Mouse (Mus musculus) cerebellum, adult 8-10 months (tissue): ENCODE data around the gene Limk1.

Experiments
- DNase-seq: peaks from one replicate; pipeline ENCODE4 v3.0.0; 2022

The Limk1 gene

GRCm38 (mm10) chr5:134688086-134688717 is at the start of gene Limk1:
TSS of gene Limk1 (minus strand) at chr5:134688598.
- no peak for DNase-seq

- DNase-seq, result no peak
These were observed 46.5 kb upstream of the Limk1 start for GRCm38 (mm10) chr5:134734920-134735319.

DNA sequence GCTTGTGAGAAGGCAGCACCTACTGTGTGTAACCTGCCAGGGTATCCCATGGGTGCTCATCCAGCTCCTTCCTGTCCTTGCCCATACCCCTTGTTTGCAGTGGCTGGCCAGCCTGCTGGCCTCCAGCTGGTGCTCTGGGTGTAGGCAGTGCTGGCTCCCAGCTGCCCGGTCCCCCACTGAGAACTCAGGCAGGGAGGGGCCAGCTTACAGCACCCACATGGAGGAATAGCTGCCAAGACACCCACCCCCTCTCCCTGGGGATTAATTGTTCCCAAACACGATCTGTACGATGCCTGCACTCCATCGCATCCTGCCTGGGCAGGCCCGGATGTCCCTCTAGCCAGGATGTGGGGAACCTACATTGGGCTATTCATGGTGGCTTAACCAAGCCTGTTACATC is 45.7 kb upstream of the Limk1 start:
- DNase-seq, result no peak

DNA sequence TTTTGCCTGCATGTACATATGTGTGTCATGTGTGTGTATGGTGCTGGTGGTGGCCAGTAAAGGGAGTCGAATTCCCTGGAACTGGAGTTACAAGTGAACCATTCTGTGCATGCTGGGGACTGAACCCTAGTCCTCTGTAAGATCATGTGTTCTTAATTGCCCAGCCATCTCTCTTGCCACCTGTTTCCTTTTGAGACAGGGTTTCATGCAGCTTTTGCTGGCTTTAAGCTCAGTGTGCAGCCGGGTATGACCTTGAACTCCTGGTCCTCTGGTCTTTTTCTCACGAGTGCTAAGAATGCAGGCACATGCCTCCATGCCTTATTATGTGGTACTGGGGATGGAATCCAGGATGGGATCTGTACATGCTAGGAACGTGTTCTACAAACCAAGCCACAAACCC is 44.8 kb upstream of the Limk1 start:
- no peak for DNase-seq

- no peak for DNase-seq
These were observed 40.7 kb upstream of the Limk1 start for GRCm38 (mm10) chr5:134729124-134729523.

- DNase-seq, result no peak
These were observed 40.1 kb upstream of the Limk1 start for GRCm38 (mm10) chr5:134728535-134728934.

DNA sequence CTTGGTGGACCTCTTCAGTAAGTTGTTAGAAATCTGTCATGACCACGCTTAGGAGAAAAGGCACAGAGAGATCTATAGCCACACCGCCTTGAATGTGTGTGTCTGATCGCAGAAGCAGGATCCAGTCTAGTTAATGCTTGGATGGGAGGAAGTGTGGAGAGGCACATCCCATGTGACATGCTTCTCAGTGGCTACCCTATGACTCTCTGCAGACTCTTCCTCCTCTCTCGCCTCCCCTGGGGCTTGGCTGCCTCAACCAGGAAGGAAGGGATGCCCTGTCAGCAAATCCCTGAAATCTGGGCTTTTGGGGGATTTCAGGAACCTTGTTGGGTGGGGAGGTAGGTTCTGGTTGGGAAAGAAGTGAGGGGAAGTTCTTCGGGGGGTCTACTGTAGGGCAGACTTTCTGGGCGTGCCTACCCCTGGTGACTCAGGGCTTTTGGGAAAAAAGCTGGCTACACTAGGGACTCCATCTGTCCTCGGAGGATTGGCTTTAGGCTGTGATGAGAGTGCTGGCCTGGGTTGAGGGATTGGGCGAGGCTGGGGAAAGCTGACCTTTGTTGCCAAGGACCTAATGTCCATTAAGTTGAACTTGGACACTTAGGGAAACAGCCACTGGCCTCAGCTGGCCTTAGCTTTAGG is 38.7 kb upstream of the Limk1 start:
- no peak for DNase-seq

DNA sequence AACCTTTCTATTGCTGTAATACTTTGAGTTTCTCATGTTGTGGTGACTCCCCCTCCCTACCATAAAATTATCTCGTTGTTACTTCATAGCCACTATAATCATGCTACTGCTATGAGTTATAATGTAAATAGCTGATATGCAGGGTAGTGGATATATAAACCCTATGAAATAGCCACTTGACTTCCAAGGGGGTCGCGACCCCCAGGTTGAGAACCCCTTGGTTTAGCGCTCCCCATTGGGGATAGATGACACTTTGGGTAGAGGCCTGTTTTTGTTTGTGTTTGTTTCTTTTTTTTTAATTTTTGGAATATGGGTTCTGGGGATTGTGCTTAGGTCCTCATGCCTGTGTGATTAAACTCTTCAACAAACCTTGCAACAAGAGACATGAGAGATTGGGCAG is 36.9 kb upstream of the Limk1 start:
- DNase-seq, result no peak

GRCm38 (mm10) chr5:134720058-134720457 is 31.7 kb upstream of the Limk1 start:
- DNase-seq, result no peak

- no peak for DNase-seq
These were observed 22.7 kb upstream of the Limk1 start for GRCm38 (mm10) chr5:134711076-134711475.

- no peak for DNase-seq
These were observed 20.9 kb upstream of the Limk1 start for GRCm38 (mm10) chr5:134709275-134709674.

GRCm38 (mm10) chr5:134704157-134704556 is 15.8 kb upstream of the Limk1 start:
- DNase-seq, result peak; percentile 65

- no peak for DNase-seq
These were observed 7.1 kb upstream of the Limk1 start for GRCm38 (mm10) chr5:134695539-134695938.

- DNase-seq, result no peak
These were observed 6.7 kb upstream of the Limk1 start for GRCm38 (mm10) chr5:134695082-134695481.

- DNase-seq, result no peak
These were observed 4.3 kb upstream of the Limk1 start for GRCm38 (mm10) chr5:134692704-134693103.

DNA sequence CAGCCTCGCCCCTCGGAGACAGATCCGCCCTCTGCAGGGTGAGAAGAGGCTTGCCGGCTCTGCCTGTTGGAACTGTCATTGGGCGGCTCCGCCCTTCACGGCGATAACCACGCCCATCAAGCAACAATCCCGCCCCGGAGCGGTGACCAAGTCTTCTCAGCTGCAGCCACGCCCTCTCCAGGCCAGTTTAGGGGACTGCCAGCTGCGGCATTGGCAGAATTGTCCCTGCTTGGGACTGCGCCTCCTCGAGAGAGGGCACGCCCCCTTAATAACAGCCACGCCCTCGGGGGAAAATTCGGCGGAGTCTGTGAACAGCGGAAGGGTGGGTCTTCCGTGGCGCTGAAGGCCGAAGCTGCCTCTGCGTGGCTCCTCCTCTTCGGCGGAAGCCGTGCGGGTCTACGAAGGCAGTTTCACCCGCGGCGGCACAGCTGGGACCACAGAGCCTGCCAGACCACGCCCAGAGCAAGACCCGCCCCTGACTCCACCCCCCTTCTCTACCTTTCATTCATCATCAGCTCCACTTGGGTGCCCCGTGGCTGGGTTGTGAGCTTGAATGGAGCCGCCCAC is 403 bp upstream of the Limk1 start:
- peak; percentile 96 for DNase-seq

GRCm38 (mm10) chr5:134687187-134687586 is 1.2 kb downstream of the Limk1 start:
- peak; percentile 11 for DNase-seq

- no peak for DNase-seq
These were observed 1.9 kb downstream of the Limk1 start for GRCm38 (mm10) chr5:134686541-134686940.

GRCm38 (mm10) chr5:134684398-134684797 is 4.0 kb downstream of the Limk1 start:
- DNase-seq, result no peak

- no peak for DNase-seq
These were observed 4.6 kb downstream of the Limk1 start for GRCm38 (mm10) chr5:134683813-134684212.

GRCm38 (mm10) chr5:134680238-134680637 is 8.2 kb downstream of the Limk1 start:
- DNase-seq, result no peak

DNA sequence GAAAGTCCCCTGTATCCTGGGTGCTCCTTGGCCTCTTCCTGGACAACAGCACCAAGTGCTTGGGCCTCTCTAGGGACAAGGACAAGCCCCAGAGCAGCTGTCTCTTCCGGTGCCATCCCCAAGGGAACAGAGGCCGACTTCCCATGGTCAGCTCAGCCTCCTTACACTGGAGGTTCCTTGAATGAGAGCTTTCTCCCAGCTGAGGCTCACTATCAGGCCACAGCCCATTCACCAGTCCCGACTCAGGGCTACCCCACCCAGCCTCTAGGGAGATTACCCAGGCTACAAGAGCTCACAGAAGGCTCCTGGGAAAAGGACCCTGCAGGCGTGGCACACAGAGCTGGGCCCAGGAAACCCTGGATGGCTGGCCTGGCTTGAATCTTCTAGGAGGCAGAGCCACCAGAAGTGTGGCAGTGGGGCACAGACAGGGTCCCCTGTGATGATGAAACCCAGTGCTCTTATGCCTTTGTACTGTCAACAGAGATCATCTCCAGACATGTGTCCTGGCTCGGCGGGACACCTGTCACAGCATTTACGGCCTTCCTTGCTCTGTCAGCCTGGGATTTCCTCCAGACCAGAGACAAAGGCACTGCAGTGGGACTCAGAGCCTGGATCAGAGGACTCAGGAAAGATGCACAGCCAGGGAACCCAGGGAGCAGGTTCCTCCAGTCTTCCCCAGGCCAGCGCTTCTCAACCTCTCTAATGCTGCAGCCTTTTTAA is 9.4 kb downstream of the Limk1 start:
- no peak for DNase-seq

DNA sequence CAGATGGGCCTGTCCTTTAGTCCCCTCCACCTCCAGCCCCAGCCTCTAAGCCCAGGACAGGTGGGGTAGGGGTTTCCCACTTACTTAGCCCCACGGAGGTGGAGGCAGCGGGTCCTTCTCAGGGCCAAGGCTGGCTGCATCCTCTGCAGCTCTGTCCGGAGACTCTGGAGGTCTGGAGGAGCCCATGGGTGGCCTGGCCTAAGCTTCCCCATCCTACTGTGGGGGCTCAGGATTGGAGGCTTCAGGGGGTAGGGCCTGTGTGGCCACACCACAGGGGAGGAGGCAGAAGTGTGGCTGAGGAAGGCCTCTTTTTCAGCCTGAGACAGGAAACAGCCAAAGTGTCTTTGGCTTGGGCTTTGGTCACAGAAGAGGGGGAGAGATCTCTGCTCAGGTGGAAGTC is 10.4 kb downstream of the Limk1 start:
- DNase-seq, result no peak

DNA sequence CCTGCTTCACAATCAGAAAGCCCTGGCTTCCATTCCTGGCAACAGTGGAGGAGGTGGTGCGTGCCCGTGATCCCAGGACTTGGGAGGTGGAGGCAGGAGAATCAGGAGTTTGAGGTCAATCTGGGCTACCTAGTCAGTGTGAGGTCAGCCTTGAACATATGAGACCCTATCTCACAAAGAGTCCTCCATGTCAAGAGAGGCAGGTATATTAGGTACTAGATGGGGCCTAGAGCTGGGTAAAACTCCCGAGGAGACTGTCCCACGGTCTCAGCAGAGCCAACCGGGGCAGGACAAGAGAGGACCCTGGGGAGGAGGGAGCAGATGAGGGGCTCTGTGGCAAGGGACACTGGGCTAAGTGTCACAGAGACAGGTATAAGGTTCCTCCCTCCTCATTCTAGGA is 10.9 kb downstream of the Limk1 start:
- DNase-seq, result no peak
